In genomic region chr10:117803870-117804850, GRCm38 (mm10) we compare ENCODE assay signal across 22 mouse cellular contexts. TPM values are rescaled to one million over a fixed set of nuclear protein-coding genes. Genes with fewer than 3 reads are reported as not detected.
DNase-seq lines count a peak whose midpoint lies in the region; ATAC-seq and TF ChIP-seq lines count a peak whose summit lies in the region.
"Had no signal": no experiment of that assay in that cellular context is flagged by ENCODE, and none has a peak within 500 bp of the region (broad histone marks: within the 10 kb centered on the region; RNA-seq: fewer than 3 reads in every experiment).

No protein-coding gene starts in this region.

- H3K9ac ChIP-seq in liver, embryonic 11.5 days (ENCODE audit: low read depth, low read length) = no peak overlapping the region
- H3K9ac ChIP-seq in liver, postnatal 0 days (replicated peaks) = no peak overlapping the region
- H3K9ac ChIP-seq in liver, embryonic 14.5 days (replicated peaks) = no peak overlapping the region
- H3K9ac ChIP-seq: embryonic facial prominence, embryonic 13.5 days; limb, embryonic 12.5 days; lung, embryonic 15.5 days; neural tube, embryonic 12.5 days; stomach, embryonic 15.5 days had no signal

- peak overlapping the region; percentile 12; the same call in 1 of the 2 replicates for H3K4me2 ChIP-seq in liver, embryonic 11.5 days
- H3K4me2 ChIP-seq in liver, postnatal 0 days (ENCODE audit: low read depth, low read length) = no peak overlapping the region
- peak overlapping the region; percentile 22 for H3K4me2 ChIP-seq in liver, embryonic 14.5 days (ENCODE audit: low read depth)
- H3K4me2 ChIP-seq: embryonic facial prominence, embryonic 13.5 days; heart, embryonic 11.5 days; limb, embryonic 12.5 days; lung, embryonic 15.5 days; neural tube, embryonic 12.5 days; stomach, embryonic 15.5 days had no signal

- peaks cover 5% of the 10 kb centered on the region; the same call in 1 of the 2 replicates for H3K4me1 ChIP-seq in liver, embryonic 11.5 days (replicated peaks; ENCODE audit: control insufficient read depth, insufficient read depth, low read length)
- no peaks in the 10 kb centered on the region for H3K4me1 ChIP-seq in liver, postnatal 0 days (ENCODE audit: insufficient read depth)
- H3K4me1 ChIP-seq in liver, embryonic 14.5 days (replicated peaks; ENCODE audit: control insufficient read depth in 2 of 2, insufficient read depth in 2 of 2, low read length in 1 of 2) = peaks cover 0 to 3% of the 10 kb centered on the region in 2 experiments; a peak in 2 of 4 replicates
- H3K4me1 ChIP-seq: lung, embryonic 15.5 days; neural tube, embryonic 12.5 days; stomach, embryonic 15.5 days had no signal

- no peaks in the 10 kb centered on the region for H3K27me3 ChIP-seq in liver, embryonic 11.5 days (replicated peaks; ENCODE audit: control insufficient read depth, insufficient read depth, low read length)
- H3K27me3 ChIP-seq in liver, postnatal 0 days (ENCODE audit: insufficient read depth, low read length) = no peaks in the 10 kb centered on the region
- no peaks in the 10 kb centered on the region for H3K27me3 ChIP-seq in liver, embryonic 14.5 days (ENCODE audit: control insufficient read depth, insufficient read depth, low read length)
- H3K27me3 ChIP-seq: embryonic facial prominence, embryonic 13.5 days; limb, embryonic 12.5 days; lung, embryonic 15.5 days; neural tube, embryonic 12.5 days; stomach, embryonic 15.5 days had no signal

- WGBS in liver, embryonic 11.5 days = 66% methylated on average over 31 of the region's 31 CpGs
- WGBS in liver, postnatal 0 days (ENCODE audit: insufficient replicate concordance) = 59% methylated on average over 31 of the region's 31 CpGs
- WGBS in liver, embryonic 14.5 days (ENCODE audit: insufficient replicate concordance) = 44% methylated on average over 31 of the region's 31 CpGs

- no peak overlapping the region for H3K27ac ChIP-seq in liver, embryonic 11.5 days (ENCODE audit: low read depth, low read length)
- H3K27ac ChIP-seq in liver, postnatal 0 days (ENCODE audit: low read depth) = no peak overlapping the region
- H3K27ac ChIP-seq in liver, embryonic 14.5 days = no peak overlapping the region
- H3K27ac ChIP-seq: embryonic facial prominence, embryonic 13.5 days; gastrocnemius, adult 2 months; limb, embryonic 12.5 days; lung, embryonic 15.5 days; neural tube, embryonic 12.5 days; stomach, embryonic 15.5 days had no signal

- no peak for TF ChIP-seq EP300 in liver, postnatal 0 days (IDR thresholded peaks at IDR 0.05; ENCODE audit: low read depth)
- no peak for TF ChIP-seq EP300 in liver, embryonic 14.5 days (IDR thresholded peaks at IDR 0.05; ENCODE audit: low read depth)

- H3K4me3 ChIP-seq in liver, embryonic 11.5 days (ENCODE audit: low read depth, low read length) = no peak overlapping the region
- H3K4me3 ChIP-seq in liver, postnatal 0 days (ENCODE audit: low read depth, low read length) = no peak overlapping the region
- H3K4me3 ChIP-seq in liver, embryonic 14.5 days (ENCODE audit: insufficient read depth in 1 of 2, low read depth in 2 of 2, low read length in 2 of 2) = no peak overlapping the region
- H3K4me3 ChIP-seq: embryonic facial prominence, embryonic 13.5 days; gastrocnemius, adult 2 months; limb, embryonic 12.5 days; lung, embryonic 15.5 days; neural tube, embryonic 12.5 days; stomach, embryonic 15.5 days had no signal

- no peaks in the 10 kb centered on the region for H3K9me3 ChIP-seq in liver, embryonic 11.5 days (ENCODE audit: control insufficient read depth, low read length)
- no peaks in the 10 kb centered on the region for H3K9me3 ChIP-seq in liver, postnatal 0 days (ENCODE audit: low read length)
- no peaks in the 10 kb centered on the region for H3K9me3 ChIP-seq in liver, embryonic 14.5 days (ENCODE audit: control insufficient read depth, low read length)
- H3K9me3 ChIP-seq: embryonic facial prominence, embryonic 13.5 days; limb, embryonic 12.5 days; lung, embryonic 15.5 days; neural tube, embryonic 12.5 days; stomach, embryonic 15.5 days had no signal

- TF ChIP-seq CTCF in liver, postnatal 0 days (IDR thresholded peaks at IDR 0.05; ENCODE audit: low read depth) = no peak
- TF ChIP-seq CTCF in liver, embryonic 14.5 days (IDR thresholded peaks at IDR 0.05; ENCODE audit: low read depth) = no peak

- DNase-seq in liver, embryonic 11.5 days (ENCODE audit: low spot score) = no peak
- DNase-seq in liver, postnatal 0 days = no peak
- peak; percentile 57 for DNase-seq in CD4-positive, CD25-positive, alpha-beta regulatory T cell, adult 2 months (ENCODE audit: low read depth, low spot score)
- peak; percentile 49 for DNase-seq in T-cell, adult 2 months (ENCODE audit: low spot score)
- no peak for DNase-seq in liver, embryonic 14.5 days (ENCODE audit: low read depth in 3 of 3, low spot score in 3 of 3)
- no peak for DNase-seq in gastrocnemius, postnatal 25 days
- no peak for DNase-seq in layer of hippocampus, postnatal 10 days (ENCODE audit: low spot score in 2 of 2)
- DNase-seq in heart, adult 9 months (ENCODE audit: low spot score in 2 of 2) = no peak
- DNase-seq: cerebellum, adult 8-10 months; gastrocnemius, adult 2 months; heart, postnatal 14 days; kidney, adult 18-20 months; kidney, postnatal 36 days; layer of hippocampus, adult 9-11 months had no signal

- ATAC-seq in liver, embryonic 11.5 days (replicated peaks; ENCODE audit: low FRiP score) = no peak
- ATAC-seq in liver, postnatal 0 days = no peak
- no peak for ATAC-seq in liver, embryonic 14.5 days (ENCODE audit: insufficient read depth)
- ATAC-seq: forebrain, embryonic 16.5 days; hindbrain, embryonic 16.5 days had no signal

- no peaks in the 10 kb centered on the region for H3K36me3 ChIP-seq in liver, embryonic 11.5 days (ENCODE audit: control insufficient read depth, insufficient read depth, low read length)
- no peaks in the 10 kb centered on the region for H3K36me3 ChIP-seq in liver, postnatal 0 days (replicated peaks; ENCODE audit: insufficient read depth, low read length)
- no peaks in the 10 kb centered on the region for H3K36me3 ChIP-seq in liver, embryonic 14.5 days (replicated peaks; ENCODE audit: control insufficient read depth, insufficient read depth, low read depth)
- H3K36me3 ChIP-seq: embryonic facial prominence, embryonic 13.5 days; limb, embryonic 12.5 days; lung, embryonic 15.5 days; neural tube, embryonic 12.5 days; stomach, embryonic 15.5 days had no signal

RNA-seq across cellular contexts. Expression of gene Nup107, which starts 11.7 kb away (rescaled TPM):
- 102 and 120 TPM in 2 replicates for polyA plus RNA-seq in liver, embryonic 11.5 days (2014; fragmentation: Nextera tagmentation; extraction: Ambion mirVana)
- polyA plus RNA-seq in liver, postnatal 0 days (2015; fragmentation: Nextera tagmentation; extraction: Ambion mirVana) = 12.9 and 15.0 TPM in 2 replicates
- polyA plus RNA-seq in liver, embryonic 14.5 days (2012; rRNA removed) = 14.9 and 28.8 TPM in 2 replicates
- polyA plus RNA-seq in liver, embryonic 14.5 days (2014; fragmentation: Nextera tagmentation; extraction: Ambion mirVana) = 45.0 and 46.8 TPM in 2 replicates
- 1 to 10 TPM; 6.0 TPM for total RNA-seq in gastrocnemius, postnatal 25 days (2021)
- 10 to 100 TPM; 17.3 to 20.7 TPM for total RNA-seq in layer of hippocampus, postnatal 10 days (2021)

RNA-seq across cellular contexts. Expression of gene Rap1b, which starts 41.7 kb away (rescaled TPM):
- polyA plus RNA-seq in liver, embryonic 11.5 days (2014; fragmentation: Nextera tagmentation; extraction: Ambion mirVana) = 252 and 292 TPM in 2 replicates
- 103 and 105 TPM in 2 replicates for polyA plus RNA-seq in liver, postnatal 0 days (2015; fragmentation: Nextera tagmentation; extraction: Ambion mirVana)
- polyA plus RNA-seq in liver, embryonic 14.5 days (2012; rRNA removed) = 31.0 and 46.7 TPM in 2 replicates
- 101 and 108 TPM in 2 replicates for polyA plus RNA-seq in liver, embryonic 14.5 days (2014; fragmentation: Nextera tagmentation; extraction: Ambion mirVana)
- 10 to 100 TPM; 22.8 to 24.2 TPM for total RNA-seq in gastrocnemius, postnatal 25 days (2021)
- total RNA-seq in layer of hippocampus, postnatal 10 days (2021) = 10 to 100 TPM; 97.5 to 99.8 TPM

RNA-seq across cellular contexts. Expression of gene Slc35e3, which starts 58.0 kb away (rescaled TPM):
- 7.1 and 7.2 TPM in 2 replicates for polyA plus RNA-seq in liver, embryonic 11.5 days (2014; fragmentation: Nextera tagmentation; extraction: Ambion mirVana)
- 2.8 and 3.7 TPM in 2 replicates for polyA plus RNA-seq in liver, postnatal 0 days (2015; fragmentation: Nextera tagmentation; extraction: Ambion mirVana)
- polyA plus RNA-seq in liver, embryonic 14.5 days (2012; rRNA removed) = 1.7 TPM in 2 replicates
- 1.3 and 1.5 TPM in 2 replicates for polyA plus RNA-seq in liver, embryonic 14.5 days (2014; fragmentation: Nextera tagmentation; extraction: Ambion mirVana)
- total RNA-seq in gastrocnemius, postnatal 25 days (2021) = 1 to 10 TPM; 3.8 to 4.8 TPM
- total RNA-seq in layer of hippocampus, postnatal 10 days (2021) = 10 to 100 TPM; 31.1 to 34.6 TPM

Comparison
In these comparisons a context has a peak if more than half of its experiments do, and no peak if none do; other contexts are left out.
1. DNase-seq: peak in CD4-positive, CD25-positive, alpha-beta regulatory T cell, adult 2 months (single experiment) and T-cell, adult 2 months (single experiment); none in liver, embryonic 11.5 days (single experiment), liver, postnatal 0 days (single experiment), liver, embryonic 14.5 days (0 of 3), gastrocnemius, postnatal 25 days (single experiment), layer of hippocampus, postnatal 10 days (0 of 2) and heart, adult 9 months (0 of 2).